Mouse (Mus musculus): ENCODE results near the gene Lefty2. TPM values are rescaled to one million over a fixed set of nuclear protein-coding genes. Genes with fewer than 3 reads are reported as not detected.

The Lefty2 gene
- polyA plus RNA-seq (2015; fragmentation: Nextera tagmentation; extraction: Ambion mirVana): not detected in 2 replicates

DNA sequence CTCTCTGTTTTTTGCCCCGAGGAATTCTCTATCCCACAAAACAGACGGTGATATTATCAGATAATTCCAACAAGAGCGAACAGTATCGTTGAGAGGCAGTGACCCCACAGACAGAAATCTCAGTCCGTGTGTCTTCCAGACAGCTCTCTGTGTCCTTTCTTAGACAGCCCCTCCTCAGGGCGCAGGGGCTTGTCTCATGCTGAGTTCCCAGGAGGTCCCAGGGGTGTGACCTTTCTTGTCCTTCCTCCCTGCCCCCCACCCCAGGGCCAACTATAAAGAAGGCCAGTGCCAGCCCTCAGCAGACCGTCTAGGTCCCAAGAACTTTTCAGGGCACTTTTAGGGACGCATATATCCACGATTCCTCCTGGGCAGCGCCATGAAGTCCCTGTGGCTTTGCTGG, at the start of gene Lefty2:
Gene Lefty2, plus strand, starts transcription at position 301 of the 400 bp plus-strand sequence.
- H3K4me2 ChIP-seq (ENCODE audit: low read depth, low read length): no peak within 1 kb of the TSS
- no peak for ATAC-seq
- no peak for DNase-seq
- no peak within 1 kb of the TSS for H3K9ac ChIP-seq (replicated peaks)
- no peak within 1 kb of the TSS for H3K4me3 ChIP-seq (ENCODE audit: low read depth, low read length)
- TF ChIP-seq EP300 (IDR thresholded peaks at IDR 0.05; ENCODE audit: low read depth): no peak
- TF ChIP-seq CTCF (IDR thresholded peaks at IDR 0.05; ENCODE audit: low read depth): no peak
- H3K27me3 ChIP-seq (ENCODE audit: insufficient read depth, low read length): peaks cover 23% of the 10 kb centered on the region; the same call in 1 of the 2 replicates
- H3K9me3 ChIP-seq (ENCODE audit: low read length): no peaks in the 10 kb centered on the region
- peaks cover 11% of the 10 kb centered on the region for H3K4me1 ChIP-seq (ENCODE audit: insufficient read depth)
- no peak within 1 kb of the TSS for H3K27ac ChIP-seq (ENCODE audit: low read depth)
- 57% methylated on average over 10 of the region's 10 CpGs for WGBS (ENCODE audit: insufficient replicate concordance)
- no peaks in the 10 kb centered on the region for H3K36me3 ChIP-seq (replicated peaks; ENCODE audit: insufficient read depth, low read length)

DNA sequence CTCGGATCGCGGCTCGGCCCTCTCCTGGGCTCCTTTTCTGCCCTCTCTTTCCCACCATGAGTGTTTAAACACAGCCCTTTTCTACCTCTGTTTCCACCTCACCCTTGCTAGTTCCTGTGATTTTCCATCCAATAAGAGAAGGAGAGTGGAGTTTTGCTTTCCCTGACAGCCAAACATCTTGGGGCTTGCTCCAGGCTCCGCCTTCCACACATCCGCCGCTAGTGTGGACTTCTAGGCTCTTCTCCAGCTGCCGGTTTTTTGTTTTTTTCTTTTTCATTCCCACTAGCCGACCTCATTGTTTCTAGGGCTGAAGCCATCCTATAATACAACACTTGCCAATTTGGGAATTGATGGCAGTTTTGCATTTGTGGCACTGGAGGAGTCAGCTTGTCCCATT, 44.8 kb upstream of the Lefty2 start:
- peaks cover 43% of the 10 kb centered on the region for H3K4me1 ChIP-seq (ENCODE audit: insufficient read depth)

GRCm38 (mm10) chr1:180848511-180849241, 44.2 kb upstream of the Lefty2 start:
- Histone ChIP-seq H3K4me3 (ENCODE audit: low read depth, low read length) (peak overlapping the region; percentile 48), H3K36me3 (replicated peaks; ENCODE audit: insufficient read depth, low read length) (no peaks in the 10 kb centered on the region), H3K9ac (replicated peaks) (peak overlapping the region; percentile 64), H3K27ac (ENCODE audit: low read depth) (peak overlapping the region; percentile 95), H3K27me3 (ENCODE audit: insufficient read depth, low read length) (no peaks in the 10 kb centered on the region), H3K4me1 (ENCODE audit: insufficient read depth) (peaks cover 47% of the 10 kb centered on the region), H3K9me3 (ENCODE audit: low read length) (no peaks in the 10 kb centered on the region), H3K4me2 (ENCODE audit: low read depth, low read length) (peak overlapping the region; percentile 76)
- 9% methylated on average over 11 of the region's 11 CpGs for WGBS (ENCODE audit: insufficient replicate concordance)
- TF ChIP-seq EP300 (IDR thresholded peaks at IDR 0.05; ENCODE audit: low read depth) (no peak; the same call in 1 of the 2 replicates), CTCF (IDR thresholded peaks at IDR 0.05; ENCODE audit: low read depth) (no peak)
- peak; percentile 72 for DNase-seq
- peak; percentile 5; the same call in 1 of the 2 replicates for ATAC-seq

More for the DNA sequence above, 44.8 kb upstream of the Lefty2 start:
- ATAC-seq: peak; percentile 21
- Histone ChIP-seq H3K9ac (replicated peaks) (peak overlapping the region; percentile 64), H3K9me3 (ENCODE audit: low read length) (no peaks in the 10 kb centered on the region), H3K4me3 (ENCODE audit: low read depth, low read length) (peak overlapping the region; percentile 48), H3K4me2 (ENCODE audit: low read depth, low read length) (peak overlapping the region; percentile 76), H3K36me3 (replicated peaks; ENCODE audit: insufficient read depth, low read length) (no peaks in the 10 kb centered on the region), H3K27me3 (ENCODE audit: insufficient read depth, low read length) (no peaks in the 10 kb centered on the region), H3K27ac (ENCODE audit: low read depth) (peak overlapping the region; percentile 95)
- 1% methylated on average over 9 of the region's 9 CpGs for WGBS (ENCODE audit: insufficient replicate concordance)
- TF ChIP-seq CTCF (IDR thresholded peaks at IDR 0.05; ENCODE audit: low read depth): no peak
- peak; percentile 34; the same call in 1 of the 2 replicates for TF ChIP-seq EP300 (IDR thresholded peaks at IDR 0.05; ENCODE audit: low read depth)
- DNase-seq: peak; percentile 69

DNA sequence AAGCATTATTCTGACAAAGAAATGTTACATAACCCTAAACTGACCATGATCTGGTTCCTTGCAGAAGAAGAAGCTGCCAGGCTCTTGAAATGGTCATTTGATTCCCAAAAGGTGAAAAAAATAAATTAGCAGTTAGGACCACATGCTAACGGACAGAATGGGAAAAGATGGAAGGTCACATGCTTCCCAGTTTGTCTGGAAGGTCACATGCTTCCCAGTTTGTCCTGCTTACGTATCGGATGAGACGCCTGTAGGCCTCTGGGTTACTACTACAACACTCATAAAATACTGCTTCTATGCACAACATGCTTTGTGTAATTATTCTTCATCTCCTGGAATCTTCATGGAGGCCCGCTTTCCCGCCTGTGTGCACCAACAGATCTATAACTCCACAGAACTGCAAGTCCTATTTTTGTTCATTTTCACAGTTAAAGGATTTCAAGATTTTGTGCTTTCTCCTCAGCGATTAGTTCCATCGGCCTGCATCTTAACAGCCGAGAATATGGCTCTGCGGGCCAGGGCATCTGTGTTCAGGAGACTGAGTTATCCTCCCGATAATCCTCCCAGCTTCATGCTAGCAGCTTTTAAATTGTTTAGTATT, 43.1 kb upstream of the Lefty2 start:
- DNase-seq (peak; percentile 32), ATAC-seq (no peak)
- Histone ChIP-seq H3K9ac (replicated peaks) (peak overlapping the region; percentile 75), H3K36me3 (replicated peaks; ENCODE audit: insufficient read depth, low read length) (no peaks in the 10 kb centered on the region), H3K27ac (ENCODE audit: low read depth) (peak overlapping the region; percentile 95), H3K4me2 (ENCODE audit: low read depth, low read length) (peak overlapping the region; percentile 76), H3K27me3 (ENCODE audit: insufficient read depth, low read length) (no peaks in the 10 kb centered on the region), H3K4me3 (ENCODE audit: low read depth, low read length) (peak overlapping the region; percentile 98), H3K9me3 (ENCODE audit: low read length) (no peaks in the 10 kb centered on the region), H3K4me1 (ENCODE audit: insufficient read depth) (peaks cover 47% of the 10 kb centered on the region)
- TF ChIP-seq EP300 (IDR thresholded peaks at IDR 0.05; ENCODE audit: low read depth) (no peak), CTCF (IDR thresholded peaks at IDR 0.05; ENCODE audit: low read depth) (no peak)
- 34% methylated on average over 11 of the region's 11 CpGs for WGBS (ENCODE audit: insufficient replicate concordance)

DNA sequence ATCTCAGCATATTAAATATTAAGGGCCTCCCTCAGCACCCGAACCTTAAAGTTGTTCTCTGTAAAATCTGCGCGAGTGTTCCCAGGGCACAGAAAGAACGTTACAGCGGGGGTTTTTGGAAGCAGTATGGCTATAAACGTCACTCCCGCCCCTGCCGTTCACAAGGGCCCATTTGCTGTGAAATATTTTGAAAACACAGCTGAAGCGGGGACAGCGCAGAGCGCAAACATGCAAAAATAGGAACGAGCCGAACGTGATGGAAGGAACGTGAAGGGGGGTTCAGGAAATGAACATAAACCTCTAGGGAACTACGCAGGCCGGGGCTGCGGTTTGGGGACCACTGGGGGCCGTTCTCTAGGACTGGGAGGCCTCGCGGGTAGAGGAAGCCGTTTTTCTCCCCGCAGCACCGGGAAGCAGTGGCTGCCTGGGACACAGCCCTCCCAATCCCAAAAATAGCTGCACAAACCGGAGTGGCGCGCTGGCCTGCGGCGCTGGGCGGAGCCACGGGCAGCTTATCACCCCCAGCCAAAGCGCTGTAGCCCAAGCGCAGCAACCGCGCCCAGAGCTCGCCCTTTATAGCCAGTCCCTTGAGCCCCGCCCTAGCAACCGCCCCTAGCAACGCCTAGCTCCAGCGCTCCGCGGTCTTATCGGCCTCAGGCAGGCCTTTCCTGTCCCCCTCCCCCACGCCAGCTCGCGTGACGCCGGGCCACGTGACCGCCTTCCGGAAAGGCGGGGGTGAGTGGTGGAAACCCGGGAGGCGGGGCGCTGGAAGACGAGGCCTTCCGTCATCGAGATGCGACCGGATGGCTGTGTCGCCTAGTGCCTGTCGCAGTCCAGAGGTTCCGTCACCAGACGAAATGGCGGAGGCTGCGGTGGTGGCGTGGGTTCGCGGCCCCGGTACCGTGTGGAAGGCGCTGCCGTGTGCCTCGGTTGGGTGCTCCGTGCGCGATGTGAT, 42.3 kb upstream of the Lefty2 start, which contains the start of gene Sde2:
Gene Sde2, plus strand, starts transcription at position 812 of the 955 bp plus-strand sequence.
- ATAC-seq (peak; percentile 96), DNase-seq (peak; percentile 100)
- Histone ChIP-seq H3K27me3 (ENCODE audit: insufficient read depth, low read length) (no peaks in the 10 kb centered on the region), H3K4me3 (ENCODE audit: low read depth, low read length) (peak within 1 kb of the TSS; percentile 98), H3K9me3 (ENCODE audit: low read length) (no peaks in the 10 kb centered on the region), H3K4me1 (ENCODE audit: insufficient read depth) (peaks cover 47% of the 10 kb centered on the region), H3K36me3 (replicated peaks; ENCODE audit: insufficient read depth, low read length) (peaks cover 7% of the 10 kb centered on the region), H3K27ac (ENCODE audit: low read depth) (peak within 1 kb of the TSS; percentile 95), H3K9ac (replicated peaks) (peak within 1 kb of the TSS; percentile 92), H3K4me2 (ENCODE audit: low read depth, low read length) (peak within 1 kb of the TSS; percentile 78)
- under 1% methylated on average over 74 of the region's 77 CpGs for WGBS (ENCODE audit: insufficient replicate concordance)
- TF ChIP-seq EP300 (IDR thresholded peaks at IDR 0.05; ENCODE audit: low read depth) (peak; percentile 97), CTCF (IDR thresholded peaks at IDR 0.05; ENCODE audit: low read depth) (0 out of 2 replicates have a peak, but pooled peaks have one; percentile 2)
